Mouse (Mus musculus): ENCODE data around the gene Sele. TPM values are rescaled to one million over a fixed set of nuclear protein-coding genes. Genes with fewer than 3 reads are reported as not detected.

Gene Sele
- 0.06 and 0.09 TPM in 2 replicates for polyA plus RNA-seq (2015; fragmentation: Nextera tagmentation; extraction: Ambion mirVana)

GRCm38 (mm10) chr1:164047934-164048333 is at the start of gene Sele:
Gene Sele (plus strand): TSS chr1:164048234.

GRCm38 (mm10) chr1:164061925-164062324 is 13.9 kb downstream of the Sele start, which contains the start of gene Sell:
Gene Sell (plus strand): TSS chr1:164061982.

Other genes starting within 250 kb of the Sele start
- 11.9 and 17.9 TPM in 2 replicates for gene Scyl3, start 119.1 kb upstream of the Sele start, polyA plus RNA-seq (2015; fragmentation: Nextera tagmentation; extraction: Ambion mirVana)
- gene BC055324, start 53.4 kb upstream of the Sele start, polyA plus RNA-seq (2015; fragmentation: Nextera tagmentation; extraction: Ambion mirVana) = 3.5 and 3.7 TPM in 2 replicates
- 10.1 and 12.5 TPM in 2 replicates for gene Mettl18, start 53.3 kb upstream of the Sele start, polyA plus RNA-seq (2015; fragmentation: Nextera tagmentation; extraction: Ambion mirVana)
- gene Sell, start 13.7 kb downstream of the Sele start, polyA plus RNA-seq (2015; fragmentation: Nextera tagmentation; extraction: Ambion mirVana) = 1.6 and 2.5 TPM in 2 replicates
- gene Selp, start 67.0 kb downstream of the Sele start, polyA plus RNA-seq (2015; fragmentation: Nextera tagmentation; extraction: Ambion mirVana) = 0.17 and 0.28 TPM in 2 replicates
- 1.1 TPM in 2 replicates for gene F5, start 103.6 kb downstream of the Sele start, polyA plus RNA-seq (2015; fragmentation: Nextera tagmentation; extraction: Ambion mirVana)
- 7.2 and 12.7 TPM in 2 replicates for gene Slc19a2, start 200.8 kb downstream of the Sele start, polyA plus RNA-seq (2015; fragmentation: Nextera tagmentation; extraction: Ambion mirVana)
- gene Ccdc181, start 227.4 kb downstream of the Sele start, polyA plus RNA-seq (2015; fragmentation: Nextera tagmentation; extraction: Ambion mirVana) = 9.3 and 13.1 TPM in 2 replicates

All from adrenal gland, postnatal 0 days (tissue).